Mouse (Mus musculus): Measurements from ENCODE around the gene AW551984. TPM values are rescaled to one million over a fixed set of nuclear protein-coding genes. Genes with fewer than 3 reads are reported as not detected.

AW551984 gene
- 8.2 and 11.3 TPM in 2 replicates for polyA plus RNA-seq (2015; fragmentation: Nextera tagmentation; extraction: Ambion mirVana)

GRCm38 (mm10) chr9:39603999-39604453, at the start of gene AW551984:
Gene AW551984, minus strand, starts transcription at chr9:39604403.
- no peak for ATAC-seq (replicated peaks; ENCODE audit: insufficient number of reproducible peaks, insufficient read depth, low FRiP score, low read depth)
- H3K4me3 ChIP-seq: peak within 1 kb of the TSS; percentile 53
- peak within 1 kb of the TSS; percentile 36 for H3K9ac ChIP-seq
- 2% methylated on average over 8 of the region's 8 CpGs for WGBS
- no peaks in the 10 kb centered on the region for H3K27me3 ChIP-seq
- H3K27ac ChIP-seq: 0 out of 2 replicates have a peak within 1 kb of the TSS, but pooled peaks have one; percentile 9
- H3K4me2 ChIP-seq: peak within 1 kb of the TSS; percentile 70
- H3K9me3 ChIP-seq (replicated peaks): no peaks in the 10 kb centered on the region
- peaks cover 3% of the 10 kb centered on the region; the same call in 1 of the 2 replicates for H3K4me1 ChIP-seq (replicated peaks)
- no peaks in the 10 kb centered on the region for H3K36me3 ChIP-seq

- no peaks in the 10 kb centered on the region for H3K27me3 ChIP-seq
- no peak for ATAC-seq (replicated peaks; ENCODE audit: insufficient number of reproducible peaks, insufficient read depth, low FRiP score, low read depth)
- H3K9me3 ChIP-seq (replicated peaks): no peaks in the 10 kb centered on the region
- H3K27ac ChIP-seq: no peak overlapping the region
- H3K4me1 ChIP-seq (replicated peaks): no peaks in the 10 kb centered on the region
- no peak overlapping the region for H3K9ac ChIP-seq
- no peak overlapping the region for H3K4me2 ChIP-seq
- no peaks in the 10 kb centered on the region for H3K36me3 ChIP-seq
- whole genome bisulfite sequencing: 74% methylated on average over 4 of the region's 4 CpGs
- no peak overlapping the region for H3K4me3 ChIP-seq
Observed at GRCm38 (mm10) chr9:39647382-39647781, 43.2 kb upstream of the AW551984 start.

GRCm38 (mm10) chr9:39644785-39645184, 40.6 kb upstream of the AW551984 start, which contains the start of gene Olfr961:
Gene Olfr961, plus strand, starts transcription at chr9:39645085.
- Histone ChIP-seq H3K4me3 (no peak within 1 kb of the TSS), H3K4me2 (no peak within 1 kb of the TSS), H3K27ac (no peak within 1 kb of the TSS), H3K4me1 (replicated peaks) (no peaks in the 10 kb centered on the region), H3K9ac (no peak within 1 kb of the TSS), H3K9me3 (replicated peaks) (no peaks in the 10 kb centered on the region), H3K36me3 (no peaks in the 10 kb centered on the region), H3K27me3 (no peaks in the 10 kb centered on the region)
- ATAC-seq (replicated peaks; ENCODE audit: insufficient number of reproducible peaks, insufficient read depth, low FRiP score, low read depth): no peak

GRCm38 (mm10) chr9:39633913-39634594, 29.9 kb upstream of the AW551984 start:
- Histone ChIP-seq H3K27ac (no peak overlapping the region), H3K27me3 (no peaks in the 10 kb centered on the region), H3K4me1 (replicated peaks) (no peaks in the 10 kb centered on the region), H3K4me3 (no peak overlapping the region), H3K9me3 (replicated peaks) (no peaks in the 10 kb centered on the region), H3K9ac (no peak overlapping the region), H3K36me3 (no peaks in the 10 kb centered on the region), H3K4me2 (no peak overlapping the region)
- ATAC-seq (replicated peaks; ENCODE audit: insufficient number of reproducible peaks, insufficient read depth, low FRiP score, low read depth): no peak
- WGBS: 26% methylated on average over 4 of the region's 4 CpGs

- H3K4me2 ChIP-seq: no peak overlapping the region
- H3K9me3 ChIP-seq (replicated peaks): no peaks in the 10 kb centered on the region
- no peaks in the 10 kb centered on the region for H3K36me3 ChIP-seq
- no peak overlapping the region for H3K9ac ChIP-seq
- no peaks in the 10 kb centered on the region for H3K4me1 ChIP-seq (replicated peaks)
- no peak overlapping the region for H3K27ac ChIP-seq
- H3K27me3 ChIP-seq: no peaks in the 10 kb centered on the region
- 79% methylated on average over 2 of the region's 2 CpGs for WGBS
- H3K4me3 ChIP-seq: no peak overlapping the region
- no peak for ATAC-seq (replicated peaks; ENCODE audit: insufficient number of reproducible peaks, insufficient read depth, low FRiP score, low read depth)
Observed at GRCm38 (mm10) chr9:39629069-39629468, 24.9 kb upstream of the AW551984 start.

GRCm38 (mm10) chr9:39624711-39625110, 20.5 kb upstream of the AW551984 start:
- no peak overlapping the region for H3K4me3 ChIP-seq
- no peaks in the 10 kb centered on the region for H3K36me3 ChIP-seq
- H3K27ac ChIP-seq: no peak overlapping the region
- no peak for ATAC-seq (replicated peaks; ENCODE audit: insufficient number of reproducible peaks, insufficient read depth, low FRiP score, low read depth)
- H3K27me3 ChIP-seq: no peaks in the 10 kb centered on the region
- H3K9ac ChIP-seq: no peak overlapping the region
- H3K9me3 ChIP-seq (replicated peaks): no peaks in the 10 kb centered on the region
- 49% methylated on average over 2 of the region's 2 CpGs for WGBS
- H3K4me1 ChIP-seq (replicated peaks): no peaks in the 10 kb centered on the region
- no peak overlapping the region for H3K4me2 ChIP-seq

GRCm38 (mm10) chr9:39623783-39624182, 19.6 kb upstream of the AW551984 start:
- 84% methylated on average over 3 of the region's 3 CpGs for WGBS
- no peak for ATAC-seq (replicated peaks; ENCODE audit: insufficient number of reproducible peaks, insufficient read depth, low FRiP score, low read depth)
- Histone ChIP-seq H3K27ac (no peak overlapping the region), H3K9ac (no peak overlapping the region), H3K4me3 (no peak overlapping the region), H3K4me1 (replicated peaks) (no peaks in the 10 kb centered on the region), H3K9me3 (replicated peaks) (no peaks in the 10 kb centered on the region), H3K36me3 (no peaks in the 10 kb centered on the region), H3K4me2 (no peak overlapping the region), H3K27me3 (no peaks in the 10 kb centered on the region)

GRCm38 (mm10) chr9:39621073-39621472, 16.9 kb upstream of the AW551984 start, which contains the start of gene Olfr960:
Gene Olfr960, plus strand, starts transcription at chr9:39621373.
- H3K4me3 ChIP-seq: no peak within 1 kb of the TSS
- H3K4me1 ChIP-seq (replicated peaks): no peaks in the 10 kb centered on the region
- 60% methylated on average over 1 of the region's 1 CpGs for WGBS
- H3K27me3 ChIP-seq: no peaks in the 10 kb centered on the region
- H3K4me2 ChIP-seq: no peak within 1 kb of the TSS
- no peak within 1 kb of the TSS for H3K9ac ChIP-seq
- no peak for ATAC-seq (replicated peaks; ENCODE audit: insufficient number of reproducible peaks, insufficient read depth, low FRiP score, low read depth)
- no peaks in the 10 kb centered on the region for H3K36me3 ChIP-seq
- H3K27ac ChIP-seq: no peak within 1 kb of the TSS
- H3K9me3 ChIP-seq (replicated peaks): no peaks in the 10 kb centered on the region

- no peak overlapping the region for H3K9ac ChIP-seq
- H3K36me3 ChIP-seq: no peaks in the 10 kb centered on the region
- H3K4me2 ChIP-seq: no peak overlapping the region
- no peaks in the 10 kb centered on the region for H3K4me1 ChIP-seq (replicated peaks)
- H3K9me3 ChIP-seq (replicated peaks): no peaks in the 10 kb centered on the region
- no peak for ATAC-seq (replicated peaks; ENCODE audit: insufficient number of reproducible peaks, insufficient read depth, low FRiP score, low read depth)
- H3K27me3 ChIP-seq: no peaks in the 10 kb centered on the region
- H3K4me3 ChIP-seq: no peak overlapping the region
- H3K27ac ChIP-seq: no peak overlapping the region
- WGBS: 36% methylated on average over 1 of the region's 1 CpGs
Observed at GRCm38 (mm10) chr9:39611953-39612352, 7.8 kb upstream of the AW551984 start.

- Histone ChIP-seq H3K36me3 (no peaks in the 10 kb centered on the region), H3K9me3 (replicated peaks) (no peaks in the 10 kb centered on the region), H3K27ac (no peak within 1 kb of the TSS), H3K4me1 (replicated peaks) (no peaks in the 10 kb centered on the region), H3K4me3 (no peak within 1 kb of the TSS), H3K9ac (no peak within 1 kb of the TSS), H3K4me2 (no peak within 1 kb of the TSS), H3K27me3 (no peaks in the 10 kb centered on the region)
- no peak for ATAC-seq (replicated peaks; ENCODE audit: insufficient number of reproducible peaks, insufficient read depth, low FRiP score, low read depth)
- WGBS: 66% methylated on average over 3 of the region's 3 CpGs
Observed at GRCm38 (mm10) chr9:39610355-39610754, 6.2 kb upstream of the AW551984 start, which contains the start of gene Olfr148. Gene Olfr148, plus strand, starts transcription at chr9:39610655.

GRCm38 (mm10) chr9:39608497-39608896, 4.3 kb upstream of the AW551984 start:
- H3K9ac ChIP-seq: no peak overlapping the region
- H3K36me3 ChIP-seq: no peaks in the 10 kb centered on the region
- H3K4me1 ChIP-seq (replicated peaks): peaks cover 3% of the 10 kb centered on the region; the same call in 1 of the 2 replicates
- H3K27me3 ChIP-seq: no peaks in the 10 kb centered on the region
- no peak overlapping the region for H3K27ac ChIP-seq
- no peak overlapping the region for H3K4me2 ChIP-seq
- H3K4me3 ChIP-seq: no peak overlapping the region
- H3K9me3 ChIP-seq (replicated peaks): no peaks in the 10 kb centered on the region
- ATAC-seq (replicated peaks; ENCODE audit: insufficient number of reproducible peaks, insufficient read depth, low FRiP score, low read depth): no peak

- no peaks in the 10 kb centered on the region for H3K27me3 ChIP-seq
- no peaks in the 10 kb centered on the region for H3K36me3 ChIP-seq
- H3K4me1 ChIP-seq (replicated peaks): peaks cover 3% of the 10 kb centered on the region; the same call in 1 of the 2 replicates
- H3K4me2 ChIP-seq: peak overlapping the region; percentile 70
- H3K4me3 ChIP-seq: peak overlapping the region; percentile 53
- ATAC-seq (replicated peaks; ENCODE audit: insufficient number of reproducible peaks, insufficient read depth, low FRiP score, low read depth): no peak
- WGBS: 3% methylated on average over 9 of the region's 9 CpGs
- peak overlapping the region; percentile 9; the same call in 1 of the 2 replicates for H3K27ac ChIP-seq
- H3K9ac ChIP-seq: peak overlapping the region; percentile 36
- H3K9me3 ChIP-seq (replicated peaks): no peaks in the 10 kb centered on the region
Observed at GRCm38 (mm10) chr9:39603333-39603845, 814 bp downstream of the AW551984 start.

Measured in heart, embryonic 15.5 days (tissue).